Mouse (Mus musculus): ENCODE results near the gene Ccdc70.
"Not testable (repeated sequence)": the region's sequence is repeated elsewhere in the genome, so short reads cannot be mapped to it uniquely, and the experiment has no call there.

The Ccdc70 gene

DNA sequence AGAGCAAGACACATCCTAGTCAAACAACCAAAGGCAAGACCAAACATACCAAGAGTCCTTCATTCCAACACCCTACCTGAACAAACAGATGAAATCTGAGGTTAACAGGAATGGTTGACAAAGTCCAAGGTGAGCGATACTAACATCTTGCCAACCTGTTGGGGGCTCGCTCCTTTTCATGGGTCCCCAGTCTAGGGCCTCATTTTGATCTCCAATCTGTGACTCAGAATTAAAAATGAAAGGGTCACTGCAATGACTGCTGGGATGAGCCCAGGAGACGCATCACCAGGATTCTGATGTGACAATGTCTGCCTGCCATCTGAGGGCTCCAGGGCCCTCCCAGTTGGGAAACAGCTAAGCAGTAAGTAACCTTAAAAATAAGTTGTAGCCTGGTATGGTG is at the start of gene Ccdc70:
Ccdc70 (plus strand) TSS at position 301 of the 400 bp plus-strand sequence.
- DNase-seq = no peak

- not testable (repeated sequence) for DNase-seq
Observed at GRCm38 (mm10) chr8:21930754-21931153, 38.8 kb upstream of the Ccdc70 start.

GRCm38 (mm10) chr8:21932610-21933009 is 37.0 kb upstream of the Ccdc70 start, which contains the start of gene Defb15:
Gene Defb15 (minus strand): TSS chr8:21932710.
- no peak for DNase-seq

DNA sequence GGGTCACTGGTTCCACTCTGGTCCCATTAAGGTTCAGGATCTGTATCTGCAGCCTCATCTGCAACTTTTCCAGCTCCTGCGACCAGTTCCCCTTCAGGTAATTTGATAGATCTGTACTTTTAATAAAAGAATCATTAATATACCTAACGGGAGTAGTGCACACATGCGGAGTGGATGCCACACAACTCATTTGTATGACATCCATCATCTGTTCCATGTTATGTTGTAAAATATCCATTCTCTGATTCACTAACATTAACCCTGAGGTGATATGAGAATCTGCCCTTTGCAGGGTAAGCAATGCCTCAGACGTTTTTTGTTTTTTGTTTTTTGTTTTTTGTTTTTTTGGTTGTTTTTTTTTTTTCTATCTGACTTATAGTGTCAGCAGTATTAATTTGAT is 31.5 kb upstream of the Ccdc70 start, which contains the start of gene Defb35:
Defb35 (plus strand) TSS at position 301 of the 400 bp plus-strand sequence.
- DNase-seq = not testable (repeated sequence)

- DNase-seq = no peak
Observed at GRCm38 (mm10) chr8:21946462-21946861, 23.1 kb upstream of the Ccdc70 start, which contains the start of gene Defb13. Gene Defb13 (plus strand): TSS chr8:21946762.

GRCm38 (mm10) chr8:21947311-21948017 is 22.1 kb upstream of the Ccdc70 start:
- DNase-seq = no peak

DNA sequence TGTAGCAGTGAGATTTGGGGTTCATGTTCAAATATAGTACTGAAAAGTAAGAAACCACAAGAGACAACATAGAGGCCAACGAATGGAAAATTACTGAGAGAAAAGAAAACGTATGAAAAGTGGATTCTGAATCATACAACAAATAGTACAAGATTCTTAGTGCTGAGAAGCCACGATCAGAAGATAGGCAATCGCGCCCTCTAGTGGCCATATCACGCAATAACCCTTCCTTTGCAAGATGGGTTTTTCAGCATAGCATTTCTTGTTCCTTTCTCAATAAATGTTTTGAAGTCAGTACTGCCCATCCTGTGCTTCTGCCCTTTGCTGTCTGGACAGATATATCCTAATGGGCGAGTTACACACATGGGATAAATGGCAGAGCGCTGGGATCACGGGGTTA is 14.3 kb upstream of the Ccdc70 start:
- no peak for DNase-seq

- DNase-seq = no peak
Observed at GRCm38 (mm10) chr8:21956336-21956735, 13.2 kb upstream of the Ccdc70 start.

GRCm38 (mm10) chr8:21958414-21958813 is 11.2 kb upstream of the Ccdc70 start, which contains the start of gene Fam90a1a:
Gene Fam90a1a (plus strand): TSS chr8:21958714.
- no peak for DNase-seq

DNA sequence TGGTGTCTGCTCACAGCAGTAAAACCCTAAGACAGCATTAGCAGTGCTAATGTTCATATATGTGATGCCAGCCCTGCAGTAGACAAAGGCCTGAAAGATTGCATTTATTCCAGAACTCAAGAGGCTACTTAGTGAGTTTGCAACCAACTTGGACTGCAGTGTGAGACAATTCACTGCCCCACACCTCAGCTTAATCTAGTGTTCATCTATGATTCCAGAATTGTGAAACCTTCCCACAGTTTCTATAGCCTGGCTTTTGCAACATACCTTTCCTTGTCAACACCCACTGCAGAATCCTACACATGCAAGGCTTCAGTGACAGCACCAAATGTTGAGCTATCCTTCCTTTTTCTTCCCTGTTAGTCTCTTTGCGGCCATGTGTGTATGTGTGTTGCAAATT is 2.9 kb upstream of the Ccdc70 start:
- DNase-seq = no peak

DNA sequence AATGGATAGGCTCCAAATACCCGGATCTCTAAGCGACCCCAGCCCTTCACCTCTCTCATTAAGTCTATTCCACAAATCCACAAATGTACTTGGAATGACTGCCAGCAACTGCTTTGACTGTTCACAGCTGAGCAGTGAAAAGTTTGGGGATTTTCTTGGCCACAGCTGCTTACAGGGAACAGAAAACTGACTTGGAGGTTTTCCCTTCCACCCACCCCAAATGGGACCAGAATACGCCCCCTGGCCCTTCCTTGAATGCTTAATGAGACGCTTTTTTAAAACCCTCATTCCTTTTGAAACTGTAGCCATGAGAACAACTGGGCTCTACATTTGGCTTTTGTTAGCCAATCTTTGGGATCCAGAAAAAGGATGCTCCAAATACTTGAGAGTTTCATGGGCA is 8.6 kb downstream of the Ccdc70 start:
- DNase-seq = peak; percentile 57

DNA sequence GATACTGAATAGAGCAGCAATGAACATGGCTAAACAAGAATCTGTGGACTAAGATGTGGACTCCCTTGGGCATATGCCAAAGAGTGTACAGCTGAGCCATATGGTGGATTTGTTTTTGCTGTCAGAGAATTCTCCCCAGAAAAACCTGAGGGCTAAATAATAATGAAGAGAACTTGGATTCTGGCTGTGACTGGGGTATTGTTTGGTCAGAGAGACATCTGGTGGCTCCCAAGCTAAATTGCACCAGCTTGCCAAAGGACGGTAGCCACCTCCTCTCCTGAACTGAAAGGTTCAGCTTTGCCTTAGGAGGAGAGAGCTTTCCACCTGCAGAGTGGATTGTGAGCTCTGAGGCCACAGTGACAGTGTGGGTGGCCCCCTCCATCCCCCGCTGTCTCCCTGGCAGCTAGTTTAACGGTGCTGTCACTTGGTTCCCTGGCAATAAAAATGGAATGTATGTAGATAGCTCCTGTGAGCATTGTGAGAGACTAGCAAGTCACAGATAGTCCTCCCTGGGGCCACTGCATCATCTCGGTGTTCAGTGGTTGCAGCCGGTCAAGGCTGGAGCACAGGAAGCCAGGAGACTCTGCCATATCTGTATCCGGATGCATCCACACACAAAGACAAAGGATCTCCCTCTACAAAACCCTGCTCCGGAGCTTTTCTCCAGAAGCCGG is 12.2 kb downstream of the Ccdc70 start:
- peak; percentile 31 for DNase-seq

DNA sequence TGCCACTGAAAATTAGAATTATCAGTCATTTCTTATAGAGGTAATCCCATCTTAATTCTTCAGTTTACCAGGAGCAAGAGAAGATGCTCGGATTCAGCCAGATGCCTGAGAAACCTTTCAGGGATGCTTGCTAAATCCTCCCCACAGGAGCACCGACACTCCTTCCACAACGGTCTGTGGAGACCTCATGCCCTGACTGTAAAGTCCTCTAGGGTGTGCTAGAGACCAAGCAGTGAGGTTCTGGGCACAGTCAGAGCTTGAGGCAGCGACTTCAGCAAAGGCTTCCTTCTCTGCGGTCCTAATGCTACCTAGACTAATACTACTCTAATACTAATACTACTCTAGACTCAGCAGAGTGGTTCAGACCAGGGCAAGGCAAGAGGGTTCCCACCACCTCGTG is 22.6 kb downstream of the Ccdc70 start:
- DNase-seq = peak; percentile 37

DNA sequence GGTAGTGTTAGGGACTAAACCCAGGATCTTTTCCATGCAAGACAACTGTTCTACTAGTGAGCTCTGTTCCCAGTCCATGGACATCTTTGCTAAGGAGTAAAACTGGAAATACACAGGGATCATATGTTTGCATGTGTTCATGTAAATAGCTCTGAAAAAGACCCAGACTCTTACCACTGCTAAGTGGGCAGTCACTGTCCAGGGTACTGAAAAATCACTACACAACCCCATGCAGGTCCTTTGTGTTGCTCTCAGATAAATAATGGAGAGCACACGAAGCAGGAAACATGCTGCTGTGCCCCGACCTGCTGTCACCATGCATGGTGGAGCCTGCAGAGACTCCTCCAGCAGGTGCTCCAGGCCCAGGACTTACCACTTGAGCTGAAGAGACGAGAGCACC is 25.6 kb downstream of the Ccdc70 start:
- no peak for DNase-seq

DNA sequence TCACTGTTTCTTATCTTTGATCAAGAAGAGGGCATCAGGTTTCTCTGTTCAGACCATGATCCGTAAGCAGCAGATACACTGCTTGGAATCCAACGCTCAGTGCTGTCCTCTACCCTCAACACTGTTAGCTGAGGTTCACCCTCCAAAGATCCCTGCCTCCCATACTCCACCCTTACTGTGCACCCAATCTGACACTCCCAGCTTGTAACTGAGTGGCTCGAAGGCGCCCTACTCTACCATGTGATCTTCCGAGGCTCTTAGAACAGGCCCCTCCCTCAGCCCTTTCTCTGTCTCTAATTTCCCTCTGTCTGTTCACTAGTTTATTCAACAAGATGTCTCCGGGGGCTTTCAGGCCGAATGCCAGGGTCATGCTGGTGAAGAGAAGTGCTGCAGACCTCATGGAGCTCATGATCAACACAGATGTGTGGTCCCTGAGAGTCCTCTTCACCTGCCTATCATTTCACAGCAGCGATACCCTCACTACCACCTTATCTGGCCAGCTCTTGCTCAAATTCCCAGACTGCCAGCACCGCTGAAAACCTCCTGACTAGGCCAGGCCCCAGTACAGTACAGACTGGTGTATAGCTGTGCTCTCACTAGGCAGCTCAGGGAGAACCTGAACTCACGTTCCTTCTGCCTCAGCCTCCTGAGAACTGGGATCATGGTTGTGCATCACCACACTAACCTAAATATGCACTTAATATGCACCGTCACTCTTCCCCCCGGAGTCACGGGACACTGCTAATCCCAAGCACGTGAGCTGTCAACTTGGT is 35.4 kb downstream of the Ccdc70 start:
- no peak for DNase-seq

GRCm38 (mm10) chr8:22006423-22006822 is 36.8 kb downstream of the Ccdc70 start:
- DNase-seq = no peak

DNA sequence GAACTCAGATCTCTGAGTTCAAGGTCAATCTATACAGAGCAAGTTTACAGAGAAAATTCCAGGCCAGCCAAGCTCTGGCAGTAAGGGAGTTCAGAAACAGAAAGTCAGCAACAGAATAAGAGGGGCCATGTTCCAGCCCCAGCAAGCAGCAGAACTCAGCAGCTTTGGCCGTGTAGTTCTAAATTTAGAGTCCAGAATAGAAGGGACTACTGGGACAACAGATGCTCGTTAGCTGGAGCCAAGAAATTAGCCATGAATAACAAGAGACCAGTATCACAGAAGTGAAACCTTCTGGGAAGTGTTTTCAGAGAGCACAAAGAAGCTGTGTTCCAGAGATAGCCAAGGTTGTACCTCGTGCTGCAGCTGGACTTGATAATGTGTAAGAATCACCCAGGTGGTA is 39.8 kb downstream of the Ccdc70 start:
- no peak for DNase-seq

GRCm38 (mm10) chr8:22013034-22013707 is 43.6 kb downstream of the Ccdc70 start:
- DNase-seq = no peak

DNA sequence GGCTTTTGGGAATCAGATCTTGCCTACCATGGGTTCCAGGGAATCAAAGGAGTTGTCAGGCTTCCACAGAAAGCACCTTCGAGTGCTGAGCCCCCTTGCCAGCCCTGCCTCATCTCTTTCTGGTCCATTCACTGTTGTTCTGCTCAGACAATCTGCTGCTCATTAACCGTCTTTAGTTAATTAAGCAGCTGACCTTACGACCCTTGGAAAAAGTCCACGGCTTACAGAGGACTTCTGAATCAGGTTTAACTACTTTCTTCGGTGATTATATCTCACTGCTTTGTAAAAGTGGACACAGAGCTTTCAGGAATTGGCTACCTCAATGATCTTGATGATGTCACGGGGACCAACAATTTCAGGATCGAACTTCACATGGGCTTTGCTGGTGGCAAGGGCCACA is 48.2 kb downstream of the Ccdc70 start:
- DNase-seq = no peak

DNA sequence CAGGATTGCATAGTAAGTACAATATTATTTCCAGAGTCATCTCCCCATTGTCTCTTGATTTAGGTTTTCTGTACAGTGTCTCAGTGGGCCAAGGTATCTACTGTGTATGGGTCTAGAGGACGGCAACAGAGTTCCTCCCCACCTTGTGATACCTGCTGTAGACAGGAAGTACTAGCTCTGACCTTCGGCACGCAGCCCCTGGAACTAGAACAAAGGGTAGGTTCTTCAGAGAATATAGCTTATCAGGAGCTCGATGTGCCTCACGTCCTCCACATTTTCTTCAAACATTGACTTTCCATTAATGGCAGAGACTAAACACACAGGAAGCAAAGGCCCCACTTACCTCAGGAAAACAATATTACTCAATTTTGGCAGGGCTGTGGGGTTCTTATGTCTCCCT is 49.9 kb downstream of the Ccdc70 start:
- no peak for DNase-seq

- no peak for DNase-seq
Observed at GRCm38 (mm10) chr8:22022244-22022643, 52.7 kb downstream of the Ccdc70 start.

All from layer of hippocampus, adult 9-11 months (tissue).